Mouse (Mus musculus) heart, postnatal 4 days (tissue): ENCODE measurements at regions not wholly inside any gene's neighbourhood (a gene's known extent, or its start where the extent isn't known, plus 50 kb on each side); places are given as distances from the start of the nearest gene placed in this dataset.

Experiments used
- DNase-seq: peaks from one replicate; pipeline ENCODE4 v3.0.0; 2021

GRCm38 (mm10) chr10:54269785-54270184, 193.4 kb upstream of the Man1a start:
- no peak for DNase-seq

GRCm38 (mm10) chr10:54269354-54269753, 192.9 kb upstream of the Man1a start:
- no peak for DNase-seq

- DNase-seq = no peak
Observed at GRCm38 (mm10) chr10:54266656-54267055, 190.2 kb upstream of the Man1a start.

- DNase-seq = no peak
Observed at GRCm38 (mm10) chr10:54254874-54255641, 178.6 kb upstream of the Man1a start.

GRCm38 (mm10) chr10:54244995-54245394, 168.6 kb upstream of the Man1a start:
- no peak for DNase-seq

- DNase-seq = no peak
Observed at GRCm38 (mm10) chr10:54202362-54202761, 126.0 kb upstream of the Man1a start.

GRCm38 (mm10) chr10:54201727-54202126, 125.3 kb upstream of the Man1a start:
- no peak for DNase-seq

- no peak for DNase-seq
Observed at GRCm38 (mm10) chr10:54182670-54183069, 106.3 kb upstream of the Man1a start.

- peak; percentile 38 for DNase-seq
Observed at GRCm38 (mm10) chr10:54169320-54169719, 92.9 kb upstream of the Man1a start.

- no peak for DNase-seq
Observed at GRCm38 (mm10) chr10:54161091-54161742, 84.8 kb upstream of the Man1a start.

GRCm38 (mm10) chr10:54153928-54154327, 77.5 kb upstream of the Man1a start:
- no peak for DNase-seq

- no peak for DNase-seq
Observed at GRCm38 (mm10) chr10:54132634-54133033, 56.2 kb upstream of the Man1a start.
